Mouse (Mus musculus): Measurements from ENCODE around the gene Dgcr6. TPM values are rescaled to one million over a fixed set of nuclear protein-coding genes. Genes with fewer than 3 reads are reported as not detected.
A peak's percentile ranks its signal among the peaks of the same experiment; 100 is the strongest.

Gene Dgcr6
- polyA plus RNA-seq, 1 experiment from 2014 or later: 135 TPM

DNA sequence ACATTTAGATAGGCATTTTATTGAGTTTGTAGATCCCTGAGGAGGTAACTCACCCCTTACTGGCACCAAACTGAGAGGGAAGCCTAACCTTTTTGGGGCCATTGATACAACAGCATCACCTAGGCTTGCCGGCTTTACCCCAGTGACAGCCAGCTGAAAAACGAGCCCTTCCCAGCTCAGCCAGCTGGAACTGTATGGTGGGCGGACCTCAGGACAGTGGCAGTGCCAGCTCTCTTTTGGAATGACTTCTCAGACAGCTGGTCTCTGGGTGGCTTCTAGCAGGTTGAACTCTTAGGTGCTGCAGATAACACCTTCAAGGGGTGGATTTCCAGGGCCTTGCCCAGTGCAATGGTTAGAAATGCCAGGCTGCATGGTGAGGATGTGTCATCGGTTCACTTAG, 18.4 kb upstream of the Dgcr6 start:
- H3K4me1 ChIP-seq (ENCODE audit: control insufficient read depth, insufficient read depth, low read length): no peaks in the 10 kb centered on the region
- H3K4me2 ChIP-seq (ENCODE audit: low read depth, severe bottlenecking): no peak overlapping the region
- no peaks in the 10 kb centered on the region for H3K9me3 ChIP-seq (ENCODE audit: control insufficient read depth, low read length)
- H3K36me3 ChIP-seq (ENCODE audit: control insufficient read depth, insufficient read depth, low read length): no peaks in the 10 kb centered on the region
- no peak overlapping the region for H3K4me3 ChIP-seq (ENCODE audit: low read depth, low read length)
- H3K27ac ChIP-seq (replicated peaks; ENCODE audit: low read depth, low read length): no peak overlapping the region
- WGBS: 70% methylated on average over 4 of the region's 4 CpGs
- H3K9ac ChIP-seq (ENCODE audit: low read length): no peak overlapping the region
- no peak for DNase-seq (ENCODE audit: low spot score)
- H3K27me3 ChIP-seq (ENCODE audit: control insufficient read depth, insufficient read depth, low read length): no peaks in the 10 kb centered on the region
- ATAC-seq (ENCODE audit: insufficient number of reproducible peaks, low FRiP score, low TSS enrichment, low read depth): no peak

GRCm38 (mm10) chr16:18036425-18036955, 16.2 kb upstream of the Dgcr6 start:
- no peak overlapping the region for H3K4me3 ChIP-seq (ENCODE audit: low read depth, low read length)
- H3K36me3 ChIP-seq (ENCODE audit: control insufficient read depth, insufficient read depth, low read length): no peaks in the 10 kb centered on the region
- no peaks in the 10 kb centered on the region for H3K27me3 ChIP-seq (ENCODE audit: control insufficient read depth, insufficient read depth, low read length)
- no peak overlapping the region for H3K27ac ChIP-seq (replicated peaks; ENCODE audit: low read depth, low read length)
- peak; percentile 75 for DNase-seq (ENCODE audit: low spot score)
- no peak overlapping the region for H3K9ac ChIP-seq (ENCODE audit: low read length)
- no peaks in the 10 kb centered on the region for H3K4me1 ChIP-seq (ENCODE audit: control insufficient read depth, insufficient read depth, low read length)
- H3K9me3 ChIP-seq (ENCODE audit: control insufficient read depth, low read length): no peaks in the 10 kb centered on the region
- ATAC-seq (ENCODE audit: insufficient number of reproducible peaks, low FRiP score, low TSS enrichment, low read depth): no peak
- no peak overlapping the region for H3K4me2 ChIP-seq (ENCODE audit: low read depth, severe bottlenecking)
- 18% methylated on average over 16 of the region's 16 CpGs for WGBS

- Histone ChIP-seq H3K27ac (replicated peaks; ENCODE audit: low read depth, low read length) (no peak overlapping the region), H3K9me3 (ENCODE audit: control insufficient read depth, low read length) (no peaks in the 10 kb centered on the region), H3K27me3 (ENCODE audit: control insufficient read depth, insufficient read depth, low read length) (no peaks in the 10 kb centered on the region), H3K9ac (ENCODE audit: low read length) (no peak overlapping the region), H3K4me3 (ENCODE audit: low read depth, low read length) (no peak overlapping the region), H3K36me3 (ENCODE audit: control insufficient read depth, insufficient read depth, low read length) (no peaks in the 10 kb centered on the region), H3K4me1 (ENCODE audit: control insufficient read depth, insufficient read depth, low read length) (no peaks in the 10 kb centered on the region), H3K4me2 (ENCODE audit: low read depth, severe bottlenecking) (no peak overlapping the region)
- no peak for ATAC-seq (ENCODE audit: insufficient number of reproducible peaks, low FRiP score, low TSS enrichment, low read depth)
- DNase-seq (ENCODE audit: low spot score): no peak
- WGBS: 50% methylated on average over 9 of the region's 9 CpGs
These were observed 15.6 kb upstream of the Dgcr6 start for GRCm38 (mm10) chr16:18037025-18037424.

GRCm38 (mm10) chr16:18044991-18045390, 7.7 kb upstream of the Dgcr6 start:
- no peak for DNase-seq (ENCODE audit: low spot score)
- Histone ChIP-seq H3K4me3 (ENCODE audit: low read depth, low read length) (no peak overlapping the region), H3K9me3 (ENCODE audit: control insufficient read depth, low read length) (no peaks in the 10 kb centered on the region), H3K27ac (replicated peaks; ENCODE audit: low read depth, low read length) (no peak overlapping the region), H3K36me3 (ENCODE audit: control insufficient read depth, insufficient read depth, low read length) (no peaks in the 10 kb centered on the region), H3K4me2 (ENCODE audit: low read depth, severe bottlenecking) (no peak overlapping the region), H3K4me1 (ENCODE audit: control insufficient read depth, insufficient read depth, low read length) (no peaks in the 10 kb centered on the region), H3K27me3 (ENCODE audit: control insufficient read depth, insufficient read depth, low read length) (no peaks in the 10 kb centered on the region), H3K9ac (ENCODE audit: low read length) (no peak overlapping the region)
- no peak for ATAC-seq (ENCODE audit: insufficient number of reproducible peaks, low FRiP score, low TSS enrichment, low read depth)
- 86% methylated on average over 10 of the region's 10 CpGs for WGBS

DNA sequence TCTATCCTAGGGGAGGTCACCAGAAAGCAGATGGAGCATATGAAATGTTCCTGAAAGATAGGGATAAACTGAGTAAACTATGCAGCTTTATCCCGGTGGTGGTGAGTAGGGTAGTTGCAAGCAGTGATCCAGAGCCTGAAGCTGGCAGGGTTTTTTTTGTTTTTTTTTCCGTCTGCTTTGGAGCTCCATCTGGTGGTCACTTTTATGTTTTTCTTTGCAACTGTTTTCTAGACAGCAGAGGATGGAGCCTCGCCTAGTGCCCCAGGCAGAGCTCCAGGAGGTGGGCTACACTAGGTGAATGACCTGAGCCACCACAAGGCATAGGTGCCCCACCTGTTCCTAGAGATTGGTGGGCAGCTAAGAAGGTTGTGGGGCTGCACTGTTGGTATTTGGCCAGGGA, 5.0 kb upstream of the Dgcr6 start:
- ATAC-seq (ENCODE audit: insufficient number of reproducible peaks, low FRiP score, low TSS enrichment, low read depth) (0 out of 2 replicates have a peak, but pooled peaks have one; percentile 35), DNase-seq (ENCODE audit: low spot score) (peak; percentile 74)
- no peak overlapping the region for H3K4me2 ChIP-seq (ENCODE audit: low read depth, severe bottlenecking)
- H3K4me3 ChIP-seq (ENCODE audit: low read depth, low read length): no peak overlapping the region
- H3K4me1 ChIP-seq (ENCODE audit: control insufficient read depth, insufficient read depth, low read length): no peaks in the 10 kb centered on the region
- H3K27me3 ChIP-seq (ENCODE audit: control insufficient read depth, insufficient read depth, low read length): 0 out of 2 replicates have a peak, but pooled peaks cover 2% of the 10 kb centered on the region
- no peak overlapping the region for H3K9ac ChIP-seq (ENCODE audit: low read length)
- no peak overlapping the region for H3K27ac ChIP-seq (replicated peaks; ENCODE audit: low read depth, low read length)
- H3K36me3 ChIP-seq (ENCODE audit: control insufficient read depth, insufficient read depth, low read length): no peaks in the 10 kb centered on the region
- 6% methylated on average over 3 of the region's 3 CpGs for WGBS
- H3K9me3 ChIP-seq (ENCODE audit: control insufficient read depth, low read length): no peaks in the 10 kb centered on the region

GRCm38 (mm10) chr16:18048071-18048470, 4.6 kb upstream of the Dgcr6 start:
- 79% methylated on average over 8 of the region's 8 CpGs for WGBS

DNA sequence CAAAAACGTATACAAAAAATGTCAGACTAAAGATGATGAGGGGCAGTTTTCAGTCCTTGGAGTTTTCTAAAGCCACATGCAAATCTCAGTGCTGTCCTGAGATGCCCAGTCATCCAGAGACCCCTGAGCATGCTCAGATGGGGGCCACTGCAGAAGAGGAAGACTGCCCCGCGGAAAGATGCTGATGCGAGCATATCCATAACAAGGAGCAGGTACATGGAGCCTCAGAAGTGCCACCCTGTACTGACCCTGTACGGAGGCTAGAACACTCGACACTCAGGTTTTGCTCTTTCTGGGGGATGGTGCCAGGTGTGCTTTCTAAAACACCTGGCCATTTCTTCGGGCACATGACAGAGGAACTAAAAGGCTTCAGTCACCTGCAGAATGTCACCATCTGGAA, 338 bp upstream of the Dgcr6 start:
- H3K4me2 ChIP-seq (ENCODE audit: low read depth, severe bottlenecking): no peak overlapping the region

More at GRCm38 (mm10) chr16:18048071-18048470, 4.6 kb upstream of the Dgcr6 start:
- DNase-seq (ENCODE audit: low spot score) (no peak), ATAC-seq (ENCODE audit: insufficient number of reproducible peaks, low FRiP score, low TSS enrichment, low read depth) (no peak)
- Histone ChIP-seq H3K9ac (ENCODE audit: low read length) (no peak overlapping the region), H3K36me3 (ENCODE audit: control insufficient read depth, insufficient read depth, low read length) (no peaks in the 10 kb centered on the region), H3K4me1 (ENCODE audit: control insufficient read depth, insufficient read depth, low read length) (no peaks in the 10 kb centered on the region), H3K27ac (replicated peaks; ENCODE audit: low read depth, low read length) (no peak overlapping the region), H3K4me2 (ENCODE audit: low read depth, severe bottlenecking) (no peak overlapping the region), H3K4me3 (ENCODE audit: low read depth, low read length) (no peak overlapping the region), H3K9me3 (ENCODE audit: control insufficient read depth, low read length) (no peaks in the 10 kb centered on the region), H3K27me3 (ENCODE audit: control insufficient read depth, insufficient read depth, low read length) (0 out of 2 replicates have a peak, but pooled peaks cover 2% of the 10 kb centered on the region)

DNA sequence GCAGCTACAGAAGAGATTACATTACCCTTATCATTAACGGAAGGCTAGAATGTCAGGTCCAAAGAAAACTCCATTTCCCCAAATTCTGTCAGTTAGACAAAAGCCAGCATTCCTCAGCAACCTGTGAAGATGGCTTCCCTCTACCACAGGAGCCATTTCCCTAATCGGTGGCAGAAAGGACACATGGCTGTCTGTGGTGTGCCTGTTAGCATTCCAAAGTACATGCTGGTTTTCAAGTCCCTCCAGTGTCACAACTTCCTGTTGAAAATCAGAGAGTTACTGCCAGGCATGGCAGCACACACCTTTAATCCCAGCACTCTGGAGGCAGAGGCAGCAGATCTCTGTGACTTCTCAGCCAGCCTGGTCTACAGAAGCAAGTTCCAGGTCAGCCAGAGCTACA, 3.6 kb downstream of the Dgcr6 start:
- ATAC-seq (ENCODE audit: insufficient number of reproducible peaks, low FRiP score, low TSS enrichment, low read depth): no peak
- DNase-seq (ENCODE audit: low spot score): no peak

More for the DNA sequence above, 338 bp upstream of the Dgcr6 start:
- no peak for ATAC-seq (ENCODE audit: insufficient number of reproducible peaks, low FRiP score, low TSS enrichment, low read depth)
- Histone ChIP-seq H3K27me3 (ENCODE audit: control insufficient read depth, insufficient read depth, low read length) (0 out of 2 replicates have a peak, but pooled peaks cover 2% of the 10 kb centered on the region), H3K9me3 (ENCODE audit: control insufficient read depth, low read length) (no peaks in the 10 kb centered on the region), H3K27ac (replicated peaks; ENCODE audit: low read depth, low read length) (no peak overlapping the region), H3K9ac (ENCODE audit: low read length) (no peak overlapping the region), H3K4me3 (ENCODE audit: low read depth, low read length) (no peak overlapping the region), H3K36me3 (ENCODE audit: control insufficient read depth, insufficient read depth, low read length) (no peaks in the 10 kb centered on the region), H3K4me1 (ENCODE audit: control insufficient read depth, insufficient read depth, low read length) (no peaks in the 10 kb centered on the region)
- no peak for DNase-seq (ENCODE audit: low spot score)
- 57% methylated on average over 7 of the region's 7 CpGs for WGBS

DNA sequence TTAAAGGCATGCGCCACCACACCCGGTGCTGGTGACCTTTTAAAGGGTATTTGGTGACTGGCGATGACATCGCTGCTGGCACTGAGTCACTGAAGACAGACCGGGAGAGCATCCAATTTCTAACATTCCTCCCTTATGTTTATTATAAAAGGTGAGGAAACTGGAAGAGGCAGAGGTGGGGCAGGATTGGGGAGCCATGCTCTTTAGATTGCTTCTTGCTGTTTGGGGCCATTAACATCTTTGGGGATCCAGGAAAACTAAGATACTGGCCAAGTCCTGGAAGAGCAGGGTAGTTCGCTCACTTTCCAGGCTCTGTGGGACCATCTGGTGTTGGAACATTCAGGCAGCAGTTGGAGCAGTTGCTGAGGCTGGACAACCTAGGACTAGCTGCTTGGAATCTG, 5.7 kb downstream of the Dgcr6 start:
- H3K9ac ChIP-seq (ENCODE audit: low read length): no peak overlapping the region
- WGBS: 83% methylated on average over 6 of the region's 6 CpGs
- H3K27ac ChIP-seq (replicated peaks; ENCODE audit: low read depth, low read length): no peak overlapping the region

More for the DNA sequence above, 3.6 kb downstream of the Dgcr6 start:
- Histone ChIP-seq H3K27me3 (ENCODE audit: control insufficient read depth, insufficient read depth, low read length) (no peaks in the 10 kb centered on the region), H3K4me3 (ENCODE audit: low read depth, low read length) (no peak overlapping the region), H3K36me3 (ENCODE audit: control insufficient read depth, insufficient read depth, low read length) (no peaks in the 10 kb centered on the region), H3K9me3 (ENCODE audit: control insufficient read depth, low read length) (no peaks in the 10 kb centered on the region), H3K27ac (replicated peaks; ENCODE audit: low read depth, low read length) (no peak overlapping the region), H3K9ac (ENCODE audit: low read length) (no peak overlapping the region), H3K4me1 (ENCODE audit: control insufficient read depth, insufficient read depth, low read length) (no peaks in the 10 kb centered on the region), H3K4me2 (ENCODE audit: low read depth, severe bottlenecking) (no peak overlapping the region)
- 65% methylated on average over 2 of the region's 2 CpGs for WGBS

More for the DNA sequence above, 5.7 kb downstream of the Dgcr6 start:
- ATAC-seq (ENCODE audit: insufficient number of reproducible peaks, low FRiP score, low TSS enrichment, low read depth): no peak
- Histone ChIP-seq H3K4me1 (ENCODE audit: control insufficient read depth, insufficient read depth, low read length) (no peaks in the 10 kb centered on the region), H3K9me3 (ENCODE audit: control insufficient read depth, low read length) (no peaks in the 10 kb centered on the region), H3K4me2 (ENCODE audit: low read depth, severe bottlenecking) (no peak overlapping the region), H3K27me3 (ENCODE audit: control insufficient read depth, insufficient read depth, low read length) (no peaks in the 10 kb centered on the region), H3K36me3 (ENCODE audit: control insufficient read depth, insufficient read depth, low read length) (no peaks in the 10 kb centered on the region), H3K4me3 (ENCODE audit: low read depth, low read length) (no peak overlapping the region)
- DNase-seq (ENCODE audit: low spot score): no peak

Data from limb, embryonic 11.5 days (tissue).